Comparison of ENCODE assay signal across 23 mouse cellular contexts in genomic region chr17:14706066-14706465, GRCm38 (mm10). TPM values are rescaled to one million over a fixed set of nuclear protein-coding genes. Genes with fewer than 3 reads are reported as not detected.
"Had no signal": no experiment of that assay in that cellular context is flagged by ENCODE, and none has a peak within 500 bp of the region (broad histone marks: within the 10 kb centered on the region; RNA-seq: fewer than 3 reads in every experiment).

No protein-coding gene starts in this region.

- ATAC-seq: liver, postnatal 0 days; lung, postnatal 0 days; midbrain, embryonic 13.5 days; midbrain, embryonic 16.5 days had no signal

- H3K4me3 ChIP-seq: limb, embryonic 12.5 days; limb, embryonic 15.5 days; megakaryocyte, embryonic 14.5 days; midbrain, embryonic 10.5 days; midbrain, embryonic 13.5 days; myocyte; neural tube, embryonic 13.5 days; stomach, embryonic 15.5 days had no signal

- H3K27me3 ChIP-seq: limb, embryonic 12.5 days; limb, embryonic 15.5 days; megakaryocyte, embryonic 14.5 days; midbrain, embryonic 13.5 days; neural tube, embryonic 13.5 days; stomach, embryonic 15.5 days had no signal

- H3K36me3 ChIP-seq: limb, embryonic 12.5 days; limb, embryonic 15.5 days; midbrain, embryonic 10.5 days; midbrain, embryonic 13.5 days; neural tube, embryonic 13.5 days; stomach, embryonic 15.5 days had no signal

- DNase-seq: kidney, adult 2 months; kidney, postnatal 25 days; left cerebral cortex, postnatal 4 days; liver, postnatal 0 days; lung, embryonic 14.5 days; retina, postnatal 1 day; right cerebral cortex, postnatal 25 days; spleen, adult 18-20 months; thymus, postnatal 36 days had no signal

- H3K4me1 ChIP-seq: limb, embryonic 12.5 days; megakaryocyte, embryonic 14.5 days; midbrain, embryonic 10.5 days; midbrain, embryonic 13.5 days; neural tube, embryonic 13.5 days had no signal

- H3K27ac ChIP-seq: kidney, postnatal 0 days; limb, embryonic 12.5 days; limb, embryonic 15.5 days; liver, embryonic 14.5 days; midbrain, embryonic 10.5 days; midbrain, embryonic 13.5 days; neural tube, embryonic 13.5 days; stomach, embryonic 15.5 days had no signal

- H3K9me3 ChIP-seq: limb, embryonic 12.5 days; limb, embryonic 15.5 days; megakaryocyte, embryonic 14.5 days; midbrain, embryonic 10.5 days; midbrain, embryonic 13.5 days; neural tube, embryonic 13.5 days; stomach, embryonic 15.5 days had no signal

RNA-seq across cellular contexts. Expression of gene Thbs2, which starts 12.0 kb away (rescaled TPM):
- total RNA-seq: monocyte, adult 5-6 weeks; neutrophil, adult 5-6 weeks had no signal
